Mouse (Mus musculus): ENCODE data around the gene Fez1. TPM values are rescaled to one million over a fixed set of nuclear protein-coding genes. Genes with fewer than 3 reads are reported as not detected.

Gene Fez1
- total and polyA plus RNA-seq, 2 experiments from 2014 or later = 300 to 464 TPM

GRCm38 (mm10) chr9:36870263-36870662, 48.6 kb downstream of the Fez1 start:
- Histone ChIP-seq H3K4me2 (ENCODE audit: low read depth, low read length) (no peak overlapping the region), H3K4me3 (ENCODE audit: low read length) (no peak overlapping the region), H3K27me3 (ENCODE audit: insufficient read depth, low read length) (no peaks in the 10 kb centered on the region), H3K36me3 (ENCODE audit: insufficient read depth, low read length) (peaks cover 62% of the 10 kb centered on the region), H3K9ac (replicated peaks; ENCODE audit: low read length) (no peak overlapping the region), H3K9me3 (ENCODE audit: low read length) (no peaks in the 10 kb centered on the region), H3K4me1 (ENCODE audit: insufficient read depth, low read length) (no peaks in the 10 kb centered on the region), H3K27ac (no peak overlapping the region)
- TF ChIP-seq CTCF (IDR thresholded peaks at IDR 0.05; ENCODE audit: low read depth) = no peak
- 43% methylated on average over 1 of the region's 1 CpGs for WGBS
- DNase-seq (ENCODE audit: low spot score) = no peak
- no peak for ATAC-seq

- no peak overlapping the region for H3K27ac ChIP-seq
- H3K9ac ChIP-seq (replicated peaks; ENCODE audit: low read length) = no peak overlapping the region
- H3K4me1 ChIP-seq (ENCODE audit: insufficient read depth, low read length) = no peaks in the 10 kb centered on the region
- H3K27me3 ChIP-seq (ENCODE audit: insufficient read depth, low read length) = no peaks in the 10 kb centered on the region
- DNase-seq (ENCODE audit: low spot score) (no peak), ATAC-seq (no peak)
- H3K36me3 ChIP-seq (ENCODE audit: insufficient read depth, low read length) = peaks cover 67% of the 10 kb centered on the region
- 86% methylated on average over 2 of the region's 2 CpGs for WGBS
- no peak overlapping the region for H3K4me3 ChIP-seq (ENCODE audit: low read length)
- H3K9me3 ChIP-seq (ENCODE audit: low read length) = no peaks in the 10 kb centered on the region
- no peak overlapping the region for H3K4me2 ChIP-seq (ENCODE audit: low read depth, low read length)
- TF ChIP-seq CTCF (IDR thresholded peaks at IDR 0.05; ENCODE audit: low read depth) = no peak
Observed at GRCm38 (mm10) chr9:36873796-36874195, 52.1 kb downstream of the Fez1 start.

GRCm38 (mm10) chr9:36876313-36876712, 54.6 kb downstream of the Fez1 start:
- ATAC-seq (no peak), DNase-seq (ENCODE audit: low spot score) (no peak)
- Histone ChIP-seq H3K27me3 (ENCODE audit: insufficient read depth, low read length) (no peaks in the 10 kb centered on the region), H3K4me2 (ENCODE audit: low read depth, low read length) (no peak overlapping the region), H3K4me1 (ENCODE audit: insufficient read depth, low read length) (no peaks in the 10 kb centered on the region), H3K36me3 (ENCODE audit: insufficient read depth, low read length) (peaks cover 63% of the 10 kb centered on the region; the same call in 1 of the 2 replicates), H3K9ac (replicated peaks; ENCODE audit: low read length) (no peak overlapping the region), H3K9me3 (ENCODE audit: low read length) (no peaks in the 10 kb centered on the region), H3K27ac (no peak overlapping the region), H3K4me3 (ENCODE audit: low read length) (no peak overlapping the region)
- WGBS = 92% methylated on average over 5 of the region's 5 CpGs
- TF ChIP-seq CTCF (IDR thresholded peaks at IDR 0.05; ENCODE audit: low read depth) = no peak

- Histone ChIP-seq H3K9ac (replicated peaks; ENCODE audit: low read length) (no peak overlapping the region), H3K36me3 (ENCODE audit: insufficient read depth, low read length) (peaks cover 58% of the 10 kb centered on the region; the same call in 1 of the 2 replicates), H3K4me1 (ENCODE audit: insufficient read depth, low read length) (no peaks in the 10 kb centered on the region), H3K4me3 (ENCODE audit: low read length) (no peak overlapping the region), H3K27ac (no peak overlapping the region), H3K4me2 (ENCODE audit: low read depth, low read length) (no peak overlapping the region), H3K9me3 (ENCODE audit: low read length) (no peaks in the 10 kb centered on the region), H3K27me3 (ENCODE audit: insufficient read depth, low read length) (no peaks in the 10 kb centered on the region)
- TF ChIP-seq CTCF (IDR thresholded peaks at IDR 0.05; ENCODE audit: low read depth) = no peak; the same call in 1 of the 2 replicates
- ATAC-seq = no peak
- DNase-seq (ENCODE audit: low spot score) = peak; percentile 44
Observed at GRCm38 (mm10) chr9:36876787-36877186, 55.1 kb downstream of the Fez1 start.

- WGBS = 33% methylated on average over 5 of the region's 5 CpGs
- Histone ChIP-seq H3K4me1 (ENCODE audit: insufficient read depth, low read length) (peaks cover 5% of the 10 kb centered on the region; the same call in 1 of the 2 replicates), H3K9ac (replicated peaks; ENCODE audit: low read length) (no peak overlapping the region), H3K9me3 (ENCODE audit: low read length) (no peaks in the 10 kb centered on the region), H3K27ac (peak overlapping the region; percentile 68), H3K36me3 (ENCODE audit: insufficient read depth, low read length) (peaks cover 29% of the 10 kb centered on the region; the same call in 1 of the 2 replicates), H3K4me2 (ENCODE audit: low read depth, low read length) (no peak overlapping the region), H3K4me3 (ENCODE audit: low read length) (no peak overlapping the region), H3K27me3 (ENCODE audit: insufficient read depth, low read length) (no peaks in the 10 kb centered on the region)
- DNase-seq (ENCODE audit: low spot score) (no peak), ATAC-seq (peak; percentile 21; the same call in 1 of the 2 replicates)
- TF ChIP-seq CTCF (IDR thresholded peaks at IDR 0.05; ENCODE audit: low read depth) = no peak
Observed at GRCm38 (mm10) chr9:36881615-36882014, 60.0 kb downstream of the Fez1 start.

GRCm38 (mm10) chr9:36882034-36882745, 60.5 kb downstream of the Fez1 start:
- Histone ChIP-seq H3K9me3 (ENCODE audit: low read length) (no peaks in the 10 kb centered on the region), H3K36me3 (ENCODE audit: insufficient read depth, low read length) (peaks cover 26% of the 10 kb centered on the region; the same call in 1 of the 2 replicates), H3K9ac (replicated peaks; ENCODE audit: low read length) (no peak overlapping the region), H3K27ac (peak overlapping the region; percentile 68; the same call in 1 of the 2 replicates), H3K4me3 (ENCODE audit: low read length) (no peak overlapping the region), H3K4me1 (ENCODE audit: insufficient read depth, low read length) (peaks cover 5% of the 10 kb centered on the region; the same call in 1 of the 2 replicates), H3K4me2 (ENCODE audit: low read depth, low read length) (no peak overlapping the region), H3K27me3 (ENCODE audit: insufficient read depth, low read length) (no peaks in the 10 kb centered on the region)
- 25% methylated on average over 8 of the region's 8 CpGs for WGBS
- peak; percentile 83 for DNase-seq (ENCODE audit: low spot score)
- peak; percentile 84 for ATAC-seq
- no peak for TF ChIP-seq CTCF (IDR thresholded peaks at IDR 0.05; ENCODE audit: low read depth)

GRCm38 (mm10) chr9:36883569-36883968, 61.9 kb downstream of the Fez1 start:
- no peak for TF ChIP-seq CTCF (IDR thresholded peaks at IDR 0.05; ENCODE audit: low read depth)
- 62% methylated on average over 3 of the region's 3 CpGs for WGBS
- Histone ChIP-seq H3K27me3 (ENCODE audit: insufficient read depth, low read length) (no peaks in the 10 kb centered on the region), H3K36me3 (ENCODE audit: insufficient read depth, low read length) (peaks cover 16% of the 10 kb centered on the region; the same call in 1 of the 2 replicates), H3K4me1 (ENCODE audit: insufficient read depth, low read length) (peaks cover 5% of the 10 kb centered on the region; the same call in 1 of the 2 replicates), H3K4me2 (ENCODE audit: low read depth, low read length) (no peak overlapping the region), H3K9me3 (ENCODE audit: low read length) (no peaks in the 10 kb centered on the region), H3K9ac (replicated peaks; ENCODE audit: low read length) (no peak overlapping the region), H3K27ac (no peak overlapping the region), H3K4me3 (ENCODE audit: low read length) (no peak overlapping the region)
- no peak for ATAC-seq
- no peak for DNase-seq (ENCODE audit: low spot score)

Data from hindbrain, postnatal 0 days (tissue).